Mouse (Mus musculus) heart, postnatal 0 days (tissue): ENCODE data around the gene Klf16. TPM values are rescaled to one million over a fixed set of nuclear protein-coding genes. Genes with fewer than 3 reads are reported as not detected.

Experiments used
- ATAC-seq: fragments of 200-750 bp; cut with Nextera tagmentation; 2 replicates; pipeline ENCODE4 v1.8.0; 2017; ENCODE audit warnings: low read depth, moderate number of reproducible peaks, moderate library complexity; ENCODE audit not compliant: insufficient read depth
- DNase-seq: peaks from one replicate; pipeline ENCODE4 v3.0.0-alpha.2; 2016; ENCODE audit warnings: low spot score
- H3K27ac ChIP-seq: fragments of 300-500 bp; sonication (generic); 2 replicates; pipeline ENCODE4 v1.5.1; 2014; ENCODE audit warnings: low read depth, mild to moderate bottlenecking
- H3K27me3 ChIP-seq: fragments of 300-500 bp; sonication (generic); 2 replicates; pipeline ENCODE4 v1.6.1; 2014; ENCODE audit warnings: low read length, mixed read lengths; ENCODE audit not compliant: control insufficient read depth, insufficient read depth
- H3K36me3 ChIP-seq: fragments of 300-500 bp; sonication (generic); replicated peaks from 2 replicates; pipeline ENCODE4 v1.6.1; 2014; ENCODE audit warnings: low read length, mixed read lengths; ENCODE audit not compliant: control insufficient read depth, insufficient read depth
- H3K4me1 ChIP-seq: fragments of 300-500 bp; sonication (generic); 2 replicates; pipeline ENCODE4 v1.6.1; 2014; ENCODE audit warnings: antibody characterized with exemption; ENCODE audit not compliant: control insufficient read depth, insufficient read depth
- H3K4me2 ChIP-seq: fragments of 300-500 bp; sonication (generic); 2 replicates; pipeline ENCODE4 v1.6.1; 2014; ENCODE audit warnings: low read depth, mild to moderate bottlenecking, low read length, moderate library complexity
- H3K4me3 ChIP-seq: fragments of 300-500 bp; sonication (generic); 2 replicates; pipeline ENCODE4 v1.5.1; 2014; ENCODE audit warnings: low read depth, low read length
- H3K9ac ChIP-seq: fragments of 300-500 bp; sonication (generic); replicated peaks from 2 replicates; pipeline ENCODE4 v1.6.1; 2014; ENCODE audit warnings: low read depth, low read length, mixed read lengths
- H3K9me3 ChIP-seq: fragments of 300-500 bp; sonication (generic); replicated peaks from 2 replicates; pipeline ENCODE4 v1.6.1; 2016; ENCODE audit warnings: low read length; ENCODE audit not compliant: control insufficient read depth
- CTCF ChIP-seq: IDR thresholded peaks from 2 replicates; pipeline ENCODE4 v1.5.1; 2016; ENCODE audit warnings: antibody characterized with exemption, control low read depth, low read depth
- EP300 ChIP-seq: IDR thresholded peaks from 2 replicates; pipeline ENCODE4 v1.6.1; 2016; ENCODE audit warnings: antibody characterized with exemption, low read depth
- WGBS: fragments of 180-500 bp; shearing (Covaris S2); extraction: QIAGEN DNeasy Blood & Tissue Kit; methylation state at CpG from one replicate; pipeline ENCODE4 v1.1.7; 2014; 5-methylcytosine and 5-hydroxymethylcytosine counted together
- polyA plus RNA-seq: library from polyadenylated mRNA; unstranded; fragments of >200 nt; fragmentation: Nextera tagmentation; extraction: Ambion mirVana; gene quantifications from 2 replicates; pipeline ENCODE4 v1.2.1, GENCODE M21; 2015
- total RNA-seq: library from RNA; depleted of rRNA; stranded (reverse); fragments of >200 nt; gene quantifications from 2 replicates; pipeline ENCODE4 v1.2.3, GENCODE M21; 2014; ENCODE audit warnings: low replicate concordance

Gene Klf16
- total and polyA plus RNA-seq, 2 experiments from 2014 or later: 3.5 to 9.3 TPM

- Histone ChIP-seq H3K27me3 (no peaks in the 10 kb centered on the region), H3K27ac (peak overlapping the region; percentile 7), H3K9me3 (no peaks in the 10 kb centered on the region), H3K36me3 (peaks cover 8% of the 10 kb centered on the region; the same call in 1 of the 2 replicates), H3K4me1 (peaks cover 23% of the 10 kb centered on the region), H3K4me2 (peak overlapping the region; percentile 47; the same call in 1 of the 2 replicates), H3K9ac (0 out of 2 replicates have a peak overlapping the region, but pooled peaks have one; percentile 18), H3K4me3 (no peak overlapping the region)
- DNase-seq: no peak
- 81% methylated on average over 10 of the region's 10 CpGs for WGBS
- TF ChIP-seq CTCF (no peak), EP300 (no peak)
- ATAC-seq: no peak
Measured at GRCm38 (mm10) chr10:80570419-80570818, 6.7 kb downstream of the Klf16 start.

- Histone ChIP-seq H3K4me1 (peaks cover 23% of the 10 kb centered on the region), H3K9me3 (no peaks in the 10 kb centered on the region), H3K9ac (0 out of 2 replicates have a peak overlapping the region, but pooled peaks have one; percentile 20), H3K27me3 (no peaks in the 10 kb centered on the region), H3K4me3 (no peak overlapping the region), H3K27ac (peak overlapping the region; percentile 7; the same call in 1 of the 2 replicates), H3K4me2 (peak overlapping the region; percentile 47; the same call in 1 of the 2 replicates), H3K36me3 (peaks cover 8% of the 10 kb centered on the region; the same call in 1 of the 2 replicates)
- peak; percentile 65 for ATAC-seq
- DNase-seq: peak; percentile 69
- WGBS: 42% methylated on average over 10 of the region's 10 CpGs
- TF ChIP-seq CTCF: no peak
- no peak for TF ChIP-seq EP300
Measured at GRCm38 (mm10) chr10:80569664-80570066, 7.5 kb downstream of the Klf16 start.

GRCm38 (mm10) chr10:80568876-80569275 lies 8.2 kb downstream of the Klf16 start:
- DNase-seq (no peak), ATAC-seq (no peak)
- Histone ChIP-seq H3K27me3 (no peaks in the 10 kb centered on the region), H3K9ac (no peak overlapping the region), H3K4me1 (peaks cover 23% of the 10 kb centered on the region), H3K27ac (no peak overlapping the region), H3K9me3 (no peaks in the 10 kb centered on the region), H3K36me3 (peaks cover 8% of the 10 kb centered on the region; the same call in 1 of the 2 replicates), H3K4me2 (no peak overlapping the region), H3K4me3 (no peak overlapping the region)
- 96% methylated on average over 26 of the region's 29 CpGs for WGBS
- TF ChIP-seq EP300 (no peak), CTCF (no peak)

GRCm38 (mm10) chr10:80566375-80567092 lies 10.6 kb downstream of the Klf16 start:
- 31% methylated on average over 17 of the region's 17 CpGs for WGBS
- Histone ChIP-seq H3K27me3 (no peaks in the 10 kb centered on the region), H3K4me2 (peak overlapping the region; percentile 20; the same call in 1 of the 2 replicates), H3K36me3 (peaks cover 8% of the 10 kb centered on the region; the same call in 1 of the 2 replicates), H3K9me3 (no peaks in the 10 kb centered on the region), H3K9ac (no peak overlapping the region), H3K4me1 (peaks cover 19% of the 10 kb centered on the region), H3K27ac (no peak overlapping the region), H3K4me3 (no peak overlapping the region)
- DNase-seq (peak; percentile 53), ATAC-seq (no peak)
- TF ChIP-seq CTCF: peak; percentile 93
- no peak for TF ChIP-seq EP300

GRCm38 (mm10) chr10:80561116-80561944 lies 15.8 kb downstream of the Klf16 start, which contains the start of gene Rexo1:
Gene Rexo1, minus strand, starts transcription at chr10:80561560.
- Histone ChIP-seq H3K27me3 (no peaks in the 10 kb centered on the region), H3K9ac (peak within 1 kb of the TSS; percentile 94), H3K4me2 (peak within 1 kb of the TSS; percentile 79), H3K9me3 (no peaks in the 10 kb centered on the region), H3K27ac (peak within 1 kb of the TSS; percentile 89), H3K36me3 (no peaks in the 10 kb centered on the region), H3K4me3 (peak within 1 kb of the TSS; percentile 93), H3K4me1 (peaks cover 14% of the 10 kb centered on the region; the same call in 1 of the 2 replicates)
- DNase-seq (peak; percentile 93), ATAC-seq (peak; percentile 87)
- TF ChIP-seq CTCF: peak; percentile 77
- peak; percentile 91 for TF ChIP-seq EP300
- WGBS: under 1% methylated on average over 72 of the region's 72 CpGs
